Mouse (Mus musculus) retina, adult 2 months (tissue): ENCODE results near the gene Polr2f.

Experiments used
- DNase-seq: peaks from one replicate; pipeline ENCODE4 v3.0.0-alpha.2; 2012; ENCODE audit warnings: low read depth, low spot score

Polr2f gene

DNA sequence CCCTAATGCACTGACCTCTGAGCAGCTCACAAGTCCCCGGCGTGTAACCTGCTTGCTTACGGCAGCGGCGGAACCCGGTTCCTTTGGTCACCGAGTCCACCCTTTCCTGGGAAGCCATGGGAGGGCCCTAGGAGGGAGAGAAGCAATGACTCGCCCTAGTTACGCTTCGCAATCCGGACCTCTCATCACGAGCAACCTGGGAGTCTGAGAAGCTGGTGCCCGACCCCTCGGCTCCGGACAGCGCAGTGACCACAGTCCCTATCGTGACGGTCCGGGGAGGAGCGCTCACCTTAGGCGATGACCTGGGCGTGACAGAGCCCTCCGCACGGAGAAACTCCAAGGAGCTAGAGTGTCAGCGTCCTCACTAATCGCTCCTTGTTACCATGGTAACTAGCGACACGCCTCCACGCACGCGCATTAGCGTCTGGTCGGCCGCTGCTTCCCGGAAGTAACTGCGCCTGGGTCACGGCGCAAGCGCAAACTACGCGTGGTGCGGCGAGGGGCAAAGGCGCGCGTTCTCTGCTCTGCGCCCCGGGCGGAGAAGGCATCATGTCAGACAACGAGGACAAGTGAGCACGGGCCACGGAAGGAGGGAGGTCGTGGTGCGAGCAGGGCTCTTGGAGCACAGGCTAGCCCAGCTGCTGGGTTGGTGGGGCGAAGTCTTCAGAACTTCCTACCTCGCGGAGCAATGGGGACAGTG is at the start of gene Polr2f, which contains the start of gene 1700088E04Rik:
TSS of gene Polr2f (plus strand) at position 144 of the 700 bp plus-strand sequence.
TSS of gene 1700088E04Rik (minus strand) at position 388 of the 700 bp plus-strand sequence.
- DNase-seq = peak; percentile 92

- no peak for DNase-seq
Measured at GRCm38 (mm10) chr15:79092284-79092683, 48.5 kb upstream of the Polr2f start.

DNA sequence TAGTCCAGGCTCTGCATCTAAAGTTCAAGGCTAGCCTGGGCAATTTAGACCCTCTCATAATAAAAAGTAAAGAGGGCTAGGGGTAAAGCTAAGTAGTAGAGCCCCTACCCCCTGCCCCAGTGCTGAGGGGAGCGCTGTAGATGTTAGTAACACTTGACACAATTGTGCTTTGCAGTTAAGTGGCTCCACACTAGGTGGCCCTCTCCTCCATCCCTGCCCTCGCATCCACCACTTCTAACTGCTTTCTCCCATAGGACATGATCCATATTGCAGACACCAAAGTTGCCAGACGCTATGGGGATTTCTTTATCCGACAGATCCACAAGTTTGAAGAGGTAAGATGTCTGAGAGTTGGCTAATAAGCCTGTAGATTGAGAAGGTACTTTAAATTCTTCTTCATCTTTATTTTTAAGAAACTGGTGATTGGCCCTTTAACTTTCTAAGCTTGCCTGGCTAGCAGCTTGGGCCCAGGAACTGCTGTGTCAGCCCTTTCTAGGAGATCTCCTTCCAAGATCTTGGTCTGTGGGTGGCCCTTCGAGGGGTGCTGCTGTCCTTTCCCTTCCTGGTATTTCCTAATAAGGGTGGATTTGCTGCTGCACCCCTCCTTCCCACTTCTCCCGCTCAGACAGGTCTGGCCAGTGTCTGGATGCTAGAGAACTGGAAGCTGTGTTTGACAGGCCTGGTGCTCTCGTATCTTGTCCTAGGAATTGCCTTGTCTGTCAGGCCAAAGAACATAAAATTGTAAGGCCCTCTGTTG is 47.5 kb upstream of the Polr2f start:
- DNase-seq = no peak

- DNase-seq = no peak
Measured at GRCm38 (mm10) chr15:79095483-79095882, 45.3 kb upstream of the Polr2f start.

DNA sequence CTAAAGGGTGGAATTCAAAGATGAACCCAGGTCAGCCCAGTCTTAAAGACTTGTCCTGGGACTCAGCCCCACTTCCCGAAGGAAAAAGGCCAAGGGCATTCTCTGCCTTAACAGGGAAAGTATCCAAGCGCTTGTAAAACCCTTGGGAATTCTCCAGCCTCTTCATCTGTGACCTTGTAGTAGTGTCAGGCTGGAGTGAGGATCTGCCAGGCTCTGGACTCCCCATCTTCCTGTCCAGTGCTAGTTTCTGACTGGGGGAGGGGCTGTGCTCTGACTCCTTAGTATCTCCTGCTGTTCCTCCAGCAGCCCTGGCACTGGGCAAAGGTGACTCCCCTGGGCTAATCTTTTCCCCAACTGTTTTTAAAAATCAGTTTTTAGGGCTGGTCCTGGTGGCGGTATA is 44.3 kb upstream of the Polr2f start:
- no peak for DNase-seq

- no peak for DNase-seq
Measured at GRCm38 (mm10) chr15:79097135-79097534, 43.7 kb upstream of the Polr2f start.

DNA sequence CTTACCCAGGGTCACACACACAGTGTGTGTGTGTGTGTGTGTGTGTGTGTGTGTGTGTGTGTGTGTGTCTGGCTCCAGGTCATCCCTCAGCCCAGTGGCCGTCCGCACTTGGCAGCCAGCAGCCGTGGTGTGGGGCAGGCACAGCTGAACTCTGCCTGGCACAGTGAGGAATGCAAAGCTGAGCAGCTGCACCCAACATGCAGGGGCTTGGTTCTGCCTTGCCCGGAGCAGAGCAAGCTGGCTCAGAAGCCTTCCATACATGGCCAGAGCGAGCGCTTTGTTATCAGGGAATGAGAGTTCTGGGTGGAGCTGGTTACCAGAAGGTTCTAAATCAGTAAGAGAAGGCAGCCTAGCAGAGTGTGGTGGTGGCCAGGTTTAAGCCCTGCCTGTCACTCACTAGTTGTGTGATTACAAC is 43.2 kb upstream of the Polr2f start:
- no peak for DNase-seq

DNA sequence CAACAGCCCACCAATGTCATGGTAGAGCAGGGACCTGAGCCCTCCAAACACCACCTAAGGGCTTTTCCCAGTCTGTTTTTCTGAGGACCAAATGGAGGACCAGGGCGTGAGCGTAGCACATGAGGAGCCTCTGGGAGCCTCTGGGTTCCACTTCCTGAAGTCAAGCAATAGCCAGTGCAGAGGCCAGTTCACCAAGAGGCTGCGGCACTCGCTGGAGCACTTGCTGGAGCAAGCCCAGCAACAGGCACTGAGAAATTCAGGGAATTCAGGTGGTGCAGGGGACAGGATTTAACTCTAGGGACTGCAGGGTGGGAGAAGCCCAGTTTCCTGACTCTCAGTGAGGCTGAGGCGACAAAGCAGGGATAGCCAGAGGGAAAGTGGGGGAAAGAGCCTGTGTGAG is 42.6 kb upstream of the Polr2f start:
- DNase-seq = no peak

DNA sequence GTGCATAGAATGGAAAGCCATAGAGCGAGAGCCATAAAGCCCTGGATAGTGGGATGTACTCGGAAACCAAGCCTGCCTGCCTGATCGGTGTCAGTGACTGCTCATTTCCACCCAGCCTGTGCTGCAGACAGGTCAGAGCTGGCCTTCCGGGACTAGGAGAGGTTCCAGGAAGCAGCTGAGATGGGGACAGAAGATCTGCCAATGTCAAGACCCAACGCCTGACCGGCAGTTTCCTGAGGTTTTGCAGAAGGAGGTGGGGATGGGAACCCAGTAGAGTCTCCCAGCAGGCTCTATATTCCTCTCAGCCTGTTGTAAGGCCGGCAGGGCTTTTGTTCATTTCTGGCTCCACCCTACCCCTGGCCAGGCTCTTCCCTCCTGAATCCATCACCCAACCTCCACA is 41.9 kb upstream of the Polr2f start:
- DNase-seq = no peak

DNA sequence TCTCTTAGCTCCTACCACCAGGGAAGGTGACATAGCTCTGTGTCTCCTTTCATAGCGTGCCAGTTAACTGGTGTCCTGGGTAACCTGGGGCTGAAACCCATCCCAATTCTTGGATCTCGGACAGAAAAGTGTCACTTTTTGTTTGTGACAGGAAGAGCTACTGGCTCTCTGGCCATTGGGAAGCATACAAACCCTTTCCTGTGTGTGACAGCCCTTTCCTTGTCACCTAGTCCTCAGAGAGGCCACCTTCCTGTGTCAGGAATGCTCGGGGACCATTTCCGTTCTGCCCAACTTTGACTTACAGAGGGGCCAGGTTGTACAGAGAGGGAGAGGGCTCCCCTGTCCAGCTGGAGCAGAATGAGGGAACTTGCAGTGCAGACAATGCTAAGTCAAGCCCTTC is 41.4 kb upstream of the Polr2f start:
- no peak for DNase-seq

- DNase-seq = no peak
Measured at GRCm38 (mm10) chr15:79100391-79100790, 40.4 kb upstream of the Polr2f start.

GRCm38 (mm10) chr15:79101531-79101930 is 39.3 kb upstream of the Polr2f start:
- no peak for DNase-seq

DNA sequence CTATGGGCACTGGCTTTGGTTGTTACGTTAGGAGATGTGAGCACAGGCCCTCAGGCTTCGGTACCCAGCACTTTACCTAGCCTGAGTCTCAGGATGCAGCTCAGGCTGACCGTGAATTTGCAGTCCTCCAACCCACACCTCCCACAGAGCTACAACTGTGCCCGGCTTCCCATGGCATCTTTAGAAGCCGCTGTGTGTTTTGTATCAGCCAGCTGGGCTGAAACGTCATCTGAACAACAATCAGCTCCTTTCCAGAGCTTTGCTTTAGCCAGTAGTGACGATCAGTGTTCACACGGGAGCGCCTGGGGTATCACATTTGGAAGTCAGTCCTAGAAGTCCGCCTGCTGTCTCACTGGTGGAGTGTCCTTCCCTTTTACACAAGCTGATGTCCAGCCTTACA is 37.5 kb upstream of the Polr2f start:
- DNase-seq = no peak

GRCm38 (mm10) chr15:79105804-79106203 is 35.0 kb upstream of the Polr2f start:
- no peak for DNase-seq

DNA sequence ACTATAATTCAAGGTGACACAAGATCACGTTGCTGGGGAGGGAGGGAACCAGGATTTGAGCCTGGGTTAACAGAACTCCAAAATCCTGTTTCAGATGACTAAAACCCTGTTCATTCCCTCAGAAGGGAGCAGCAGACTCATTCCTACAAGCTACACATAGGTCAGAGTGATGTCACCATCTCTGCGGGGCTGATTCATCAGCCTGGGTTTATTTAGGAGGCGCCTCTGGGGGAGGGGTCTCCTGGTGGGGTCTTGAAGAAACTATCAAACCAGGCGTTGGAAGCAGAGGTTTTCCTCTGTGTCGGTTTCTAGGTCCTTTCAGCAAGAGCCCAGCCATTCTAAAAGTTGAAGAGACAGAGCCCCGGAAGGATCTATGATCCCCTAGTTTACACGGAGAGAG is 32.8 kb upstream of the Polr2f start:
- DNase-seq = no peak

DNA sequence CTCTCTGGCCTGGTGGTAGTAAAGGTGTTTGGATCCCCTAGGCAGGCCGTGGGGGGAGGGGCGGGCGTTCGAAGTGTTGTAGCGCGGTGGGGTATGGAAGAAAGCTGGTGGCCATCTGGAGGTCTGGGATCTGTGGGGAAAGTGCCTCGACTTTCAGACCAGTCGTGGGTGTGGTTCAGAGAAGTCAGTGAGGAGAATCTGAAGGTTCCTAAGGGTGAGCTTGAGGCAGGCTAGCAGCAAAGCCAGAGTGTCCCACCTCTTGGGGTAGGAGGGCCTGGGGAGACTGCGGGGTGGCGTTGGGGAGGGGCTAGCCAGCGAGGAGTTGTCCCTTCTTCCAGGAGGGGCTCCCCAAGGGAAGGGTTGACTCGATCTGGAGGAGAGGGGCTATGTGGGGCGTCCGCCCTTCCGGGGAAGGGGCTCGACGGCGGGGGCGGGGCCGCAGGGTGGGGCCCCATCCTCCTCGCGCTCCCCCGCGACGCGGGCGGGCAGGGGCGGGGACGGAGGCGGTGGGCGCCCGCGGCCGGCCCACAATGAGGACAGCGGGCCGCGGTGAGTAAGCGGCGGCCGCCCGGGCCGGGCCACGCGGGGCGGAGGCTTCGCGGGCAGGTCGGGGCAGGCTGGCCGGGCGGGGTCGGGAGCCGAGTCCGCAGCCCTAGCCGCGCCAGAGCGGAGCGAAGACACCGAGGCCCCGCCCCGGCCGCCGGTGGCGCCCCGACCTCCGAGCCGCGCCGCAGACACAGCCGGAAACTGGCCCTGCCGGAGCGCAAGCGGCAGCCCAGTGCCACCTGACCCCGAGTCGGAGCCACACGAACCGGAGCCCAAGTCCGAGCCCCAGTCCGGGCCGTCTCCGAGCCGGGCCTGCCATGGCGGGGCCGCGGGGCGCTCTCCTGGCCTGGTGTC is 32.1 kb upstream of the Polr2f start, which contains the start of gene Micall1:
TSS of gene Micall1 (plus strand) at position 478 of the 900 bp plus-strand sequence.
- no peak for DNase-seq

DNA sequence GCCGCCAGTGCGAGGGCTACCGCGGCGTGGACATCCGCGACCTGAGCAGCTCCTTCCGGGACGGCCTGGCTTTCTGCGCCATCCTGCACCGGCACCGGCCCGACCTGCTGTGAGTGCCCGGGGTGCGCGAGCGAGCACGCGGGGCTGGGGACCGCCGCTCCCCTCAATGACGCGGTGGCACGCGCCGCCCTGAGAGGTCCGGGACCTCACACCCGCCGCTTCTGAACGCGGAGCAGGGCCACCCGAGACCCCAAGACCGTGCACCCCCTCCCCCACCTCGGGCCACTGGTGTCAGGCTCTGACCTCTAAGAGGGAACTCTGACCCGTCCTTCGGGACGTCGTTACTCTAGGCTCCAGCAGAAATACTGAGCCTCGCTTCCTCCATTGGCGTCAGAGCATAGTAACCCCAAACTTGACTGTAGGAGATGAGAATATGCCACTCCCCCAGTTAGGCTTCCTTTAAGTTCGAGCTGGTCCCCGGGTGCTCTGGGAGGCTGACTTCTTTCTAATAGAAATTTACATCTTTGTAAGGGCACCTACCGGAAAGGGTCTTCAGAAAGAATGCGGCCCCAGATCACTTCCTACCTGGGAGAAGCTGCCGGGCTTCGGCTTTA is 31.4 kb upstream of the Polr2f start:
- no peak for DNase-seq

DNA sequence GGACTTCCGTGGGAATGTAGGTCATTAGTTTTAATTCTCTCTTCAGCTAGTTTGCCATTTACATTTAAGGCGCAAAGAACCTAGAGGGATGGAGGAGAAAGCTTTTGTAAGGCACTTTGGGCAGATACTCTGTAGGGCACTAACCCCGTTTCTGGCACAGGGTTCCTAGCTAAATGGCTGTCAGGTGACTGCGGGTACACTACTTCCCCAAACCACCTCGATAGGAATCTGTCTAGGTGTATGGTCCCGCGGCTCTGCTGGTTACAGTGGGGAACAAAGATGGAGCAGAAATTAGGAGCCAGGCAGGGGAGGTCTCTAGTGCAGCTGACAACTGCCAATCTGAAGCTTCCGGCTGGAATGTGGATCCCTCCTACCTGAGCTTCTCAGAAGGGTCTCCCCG is 30.8 kb upstream of the Polr2f start:
- DNase-seq = no peak

- no peak for DNase-seq
Measured at GRCm38 (mm10) chr15:79110528-79110927, 30.3 kb upstream of the Polr2f start.

DNA sequence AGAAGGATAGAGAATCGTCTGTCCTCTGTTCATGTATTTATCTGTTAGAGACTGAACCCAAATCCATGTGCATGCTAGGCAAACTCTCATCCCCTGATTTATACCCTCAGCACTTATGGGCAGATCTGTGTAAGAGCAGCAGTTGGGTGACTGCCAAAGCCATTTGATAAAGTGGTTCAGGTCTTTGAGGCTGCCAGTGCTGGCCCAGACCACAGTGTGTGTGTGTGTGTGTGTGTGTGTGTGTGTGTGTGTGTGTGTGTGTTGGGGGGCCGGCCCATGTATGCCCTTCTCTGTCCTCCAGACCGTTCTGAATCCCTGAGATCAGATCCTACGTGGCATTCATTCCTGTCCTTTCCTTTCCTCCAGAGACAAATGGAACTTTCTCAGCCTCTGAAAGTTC is 29.0 kb upstream of the Polr2f start:
- DNase-seq = no peak

DNA sequence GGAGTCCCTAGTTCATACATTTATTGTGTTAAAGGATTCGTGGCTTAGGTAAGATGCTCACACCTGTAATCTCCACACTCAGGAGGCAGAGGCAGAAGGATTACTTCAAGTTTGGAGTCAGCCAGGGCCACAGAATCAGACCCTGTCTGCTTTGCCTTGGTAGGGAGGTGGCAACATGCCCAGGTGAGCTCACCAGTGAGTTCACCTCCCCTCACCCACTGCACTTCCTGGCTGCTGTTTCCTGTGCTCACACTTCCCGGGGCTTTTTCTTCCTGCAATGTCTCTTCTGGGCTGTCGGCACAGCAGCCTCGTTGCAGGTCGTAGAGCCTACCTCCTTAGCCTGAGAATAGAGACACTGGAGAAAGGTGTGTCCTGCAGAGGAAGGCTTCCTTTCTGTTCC is 25.5 kb upstream of the Polr2f start:
- DNase-seq = no peak

GRCm38 (mm10) chr15:79119491-79119890 is 21.3 kb upstream of the Polr2f start:
- DNase-seq = no peak
